Mouse (Mus musculus): Measurements from ENCODE around the gene Foxs1. TPM values are rescaled to one million over a fixed set of nuclear protein-coding genes. Genes with fewer than 3 reads are reported as not detected.

Foxs1 gene
- 0.21 and 0.36 TPM in 2 replicates for polyA plus RNA-seq (2016; fragmentation: Nextera tagmentation; extraction: Ambion mirVana)

DNA sequence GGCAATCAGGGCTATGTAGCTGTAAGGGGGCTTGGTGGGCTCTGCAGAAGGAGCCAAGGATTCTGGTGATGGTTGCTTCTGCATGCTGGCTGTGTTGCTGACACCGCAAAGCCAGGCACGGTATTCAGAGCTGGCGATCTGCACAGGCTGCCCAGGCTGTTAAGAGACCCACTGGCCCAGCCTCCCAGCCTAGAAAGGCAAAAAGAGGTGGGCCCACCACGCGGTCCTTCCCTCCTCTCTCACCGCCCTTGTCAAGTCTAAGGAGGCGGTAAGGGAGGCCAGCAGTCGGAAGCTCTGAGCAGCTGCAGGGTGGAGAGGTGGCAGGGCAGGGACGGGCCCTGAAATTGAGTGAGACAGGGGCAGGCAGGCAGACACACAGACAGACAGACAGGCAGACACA is at the start of gene Foxs1:
Gene Foxs1 (minus strand): TSS at position 161 of the 400 bp plus-strand sequence.
- 29% methylated on average over 9 of the region's 9 CpGs for WGBS
- no peak for DNase-seq (ENCODE audit: low spot score)
- H3K36me3 ChIP-seq = no peaks in the 10 kb centered on the region
- H3K9me3 ChIP-seq = no peaks in the 10 kb centered on the region
- no peak within 1 kb of the TSS for H3K4me3 ChIP-seq
- peak within 1 kb of the TSS; percentile 44 for H3K27ac ChIP-seq
- peaks cover 41% of the 10 kb centered on the region for H3K4me1 ChIP-seq
- H3K27me3 ChIP-seq (ENCODE audit: insufficient read depth, poor library complexity, severe bottlenecking) = peaks cover 56% of the 10 kb centered on the region

- Histone ChIP-seq H3K27me3 (ENCODE audit: insufficient read depth, poor library complexity, severe bottlenecking) (0 out of 2 replicates have a peak, but pooled peaks cover 10% of the 10 kb centered on the region), H3K4me3 (no peak overlapping the region), H3K4me1 (no peaks in the 10 kb centered on the region), H3K9me3 (no peaks in the 10 kb centered on the region), H3K36me3 (no peaks in the 10 kb centered on the region), H3K27ac (no peak overlapping the region)
- 51% methylated on average over 3 of the region's 3 CpGs for WGBS
- DNase-seq (ENCODE audit: low spot score) = no peak
Observed at GRCm38 (mm10) chr2:152976991-152977390, 44.0 kb upstream of the Foxs1 start.

DNA sequence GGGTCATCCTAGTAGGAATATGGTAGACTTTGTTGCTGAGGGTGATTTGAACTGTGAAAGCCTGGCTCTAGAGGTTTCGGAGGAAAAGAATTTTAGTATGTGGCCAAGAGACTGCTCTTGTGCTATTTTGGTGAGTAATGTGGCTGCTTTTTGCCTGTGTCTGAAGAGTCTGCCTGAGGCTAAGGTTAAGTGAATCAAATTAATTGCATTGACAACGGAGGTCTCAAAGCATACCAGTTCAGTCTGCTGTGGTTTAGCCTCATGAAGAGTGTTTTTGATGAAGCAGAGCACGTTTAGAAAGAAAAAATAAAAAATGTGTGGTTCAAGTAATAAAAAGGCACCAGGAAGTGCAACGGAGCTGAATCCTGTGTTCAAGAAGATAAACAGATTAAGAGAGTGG is 32.5 kb upstream of the Foxs1 start:
- H3K4me1 ChIP-seq = 0 out of 2 replicates have a peak, but pooled peaks cover 2% of the 10 kb centered on the region
- H3K27ac ChIP-seq = no peak overlapping the region
- no peaks in the 10 kb centered on the region for H3K36me3 ChIP-seq
- H3K4me3 ChIP-seq = no peak overlapping the region
- no peaks in the 10 kb centered on the region for H3K9me3 ChIP-seq
- 73% methylated on average over 4 of the region's 4 CpGs for WGBS
- no peak for DNase-seq (ENCODE audit: low spot score)
- no peaks in the 10 kb centered on the region; the same call in 1 of the 2 replicates for H3K27me3 ChIP-seq (ENCODE audit: insufficient read depth, poor library complexity, severe bottlenecking)

DNA sequence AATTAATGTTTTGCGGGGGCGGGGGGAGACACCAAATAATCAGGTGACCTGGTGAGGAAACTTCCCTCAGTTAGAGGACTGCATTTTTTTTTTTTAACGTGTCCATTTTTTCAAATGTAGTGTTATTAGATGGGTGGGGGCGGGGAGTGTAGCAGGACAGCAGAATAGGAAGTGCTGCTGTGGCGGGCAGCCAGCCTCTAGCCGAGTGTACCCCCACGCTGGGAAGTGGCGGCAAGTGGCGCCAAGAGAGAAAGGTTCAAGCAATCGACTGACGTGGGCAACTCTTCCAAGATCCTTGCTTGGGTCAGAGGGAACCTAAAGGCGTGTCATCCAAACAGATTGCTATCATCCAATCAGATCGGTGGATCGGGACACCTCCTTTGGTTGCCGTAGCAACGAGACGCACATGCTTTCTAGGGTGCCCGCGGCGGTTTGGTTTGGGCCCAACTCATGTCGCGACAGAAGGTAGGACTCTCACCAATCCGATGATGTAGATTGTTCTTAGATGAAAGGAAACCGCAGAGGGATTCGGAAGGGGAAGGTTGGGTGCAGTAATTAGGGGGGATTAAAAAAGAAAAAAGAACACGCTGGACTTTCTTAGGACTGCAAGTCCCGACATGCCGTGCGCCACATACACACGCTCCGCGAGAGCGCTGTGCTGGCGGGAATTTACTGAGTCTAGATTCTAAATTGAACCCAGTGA is 29.2 kb upstream of the Foxs1 start, which contains the start of gene Ttll9:
Gene Ttll9 (plus strand): TSS at position 395 of the 703 bp plus-strand sequence.
- DNase-seq (ENCODE audit: low spot score) = peak; percentile 82
- no peaks in the 10 kb centered on the region for H3K9me3 ChIP-seq
- WGBS = 2% methylated on average over 34 of the region's 34 CpGs
- H3K4me3 ChIP-seq = peak within 1 kb of the TSS; percentile 60
- H3K27ac ChIP-seq = 0 out of 2 replicates have a peak within 1 kb of the TSS, but pooled peaks have one; percentile 37
- H3K27me3 ChIP-seq (ENCODE audit: insufficient read depth, poor library complexity, severe bottlenecking) = peaks cover 9% of the 10 kb centered on the region; the same call in 1 of the 2 replicates
- no peaks in the 10 kb centered on the region for H3K36me3 ChIP-seq
- H3K4me1 ChIP-seq = 0 out of 2 replicates have a peak, but pooled peaks cover 2% of the 10 kb centered on the region

GRCm38 (mm10) chr2:152958116-152958515 is 25.1 kb upstream of the Foxs1 start:
- no peaks in the 10 kb centered on the region for H3K9me3 ChIP-seq
- DNase-seq (ENCODE audit: low spot score) = no peak
- no peak overlapping the region for H3K27ac ChIP-seq
- H3K27me3 ChIP-seq (ENCODE audit: insufficient read depth, poor library complexity, severe bottlenecking) = peaks cover 38% of the 10 kb centered on the region
- H3K4me3 ChIP-seq = no peak overlapping the region
- H3K4me1 ChIP-seq = 0 out of 2 replicates have a peak, but pooled peaks cover 2% of the 10 kb centered on the region
- 67% methylated on average over 3 of the region's 3 CpGs for WGBS
- no peaks in the 10 kb centered on the region for H3K36me3 ChIP-seq

GRCm38 (mm10) chr2:152951850-152952720 is 19.1 kb upstream of the Foxs1 start:
- WGBS = 22% methylated on average over 13 of the region's 13 CpGs
- H3K27me3 ChIP-seq (ENCODE audit: insufficient read depth, poor library complexity, severe bottlenecking) = peaks cover 87% of the 10 kb centered on the region
- DNase-seq (ENCODE audit: low spot score) = no peak
- no peaks in the 10 kb centered on the region for H3K9me3 ChIP-seq
- H3K4me1 ChIP-seq = peaks cover 20% of the 10 kb centered on the region
- H3K36me3 ChIP-seq = no peaks in the 10 kb centered on the region
- H3K27ac ChIP-seq = 0 out of 2 replicates have a peak overlapping the region, but pooled peaks have one; percentile 67
- H3K4me3 ChIP-seq = peak overlapping the region; percentile 78

DNA sequence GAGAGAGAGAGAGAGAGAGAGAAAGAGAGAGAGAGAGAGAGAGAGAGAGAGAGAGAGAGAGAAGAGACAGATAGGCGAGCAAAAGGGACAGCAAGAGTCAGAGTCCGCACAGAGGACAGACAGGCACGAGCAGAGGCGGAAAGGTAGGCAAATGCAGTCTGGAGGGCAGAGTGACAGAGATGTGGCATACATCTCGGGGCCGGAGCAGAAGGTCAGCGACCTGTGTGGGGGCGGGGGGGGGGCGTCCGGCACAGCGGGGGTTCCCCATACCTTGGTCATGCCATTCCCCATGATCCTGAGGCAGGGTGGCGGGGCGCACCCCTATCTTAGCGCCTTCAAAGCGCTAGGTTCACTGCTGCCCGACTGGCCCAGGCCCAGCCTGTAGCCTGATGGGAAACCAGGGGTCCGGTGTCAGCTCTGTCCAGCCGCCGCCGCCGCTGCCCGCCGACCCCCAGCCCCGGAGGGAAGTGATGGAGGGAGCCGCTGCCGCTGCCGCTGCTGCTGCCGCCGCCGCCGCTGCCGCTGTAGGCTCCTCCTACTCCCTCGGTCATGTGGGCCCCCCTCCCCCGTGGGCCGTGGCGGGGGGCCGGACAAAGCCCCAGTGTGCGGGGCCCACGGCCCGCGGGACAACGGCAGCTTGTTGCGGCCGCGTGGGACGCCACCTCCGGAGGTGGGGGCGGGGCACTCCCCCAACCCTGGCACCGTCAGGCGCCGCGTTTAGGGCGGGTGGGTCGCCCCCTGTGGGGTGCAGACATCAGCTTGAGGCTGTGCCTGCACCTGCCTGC is 18.2 kb upstream of the Foxs1 start, which contains the start of gene Dusp15:
Gene Dusp15 (minus strand): TSS at position 634 of the 785 bp plus-strand sequence.
- 1% methylated on average over 54 of the region's 54 CpGs for WGBS
- Histone ChIP-seq H3K27ac (peak within 1 kb of the TSS; percentile 67), H3K4me1 (peaks cover 20% of the 10 kb centered on the region), H3K9me3 (no peaks in the 10 kb centered on the region), H3K36me3 (no peaks in the 10 kb centered on the region), H3K27me3 (ENCODE audit: insufficient read depth, poor library complexity, severe bottlenecking) (peaks cover 89% of the 10 kb centered on the region), H3K4me3 (peak within 1 kb of the TSS; percentile 78)
- no peak for DNase-seq (ENCODE audit: low spot score)

- Histone ChIP-seq H3K4me1 (peaks cover 20% of the 10 kb centered on the region), H3K36me3 (no peaks in the 10 kb centered on the region), H3K27ac (no peak overlapping the region), H3K9me3 (no peaks in the 10 kb centered on the region), H3K4me3 (peak overlapping the region; percentile 78), H3K27me3 (ENCODE audit: insufficient read depth, poor library complexity, severe bottlenecking) (peaks cover 89% of the 10 kb centered on the region)
- WGBS = 42% methylated on average over 11 of the region's 11 CpGs
- DNase-seq (ENCODE audit: low spot score) = no peak
Observed at GRCm38 (mm10) chr2:152950358-152951064, 17.5 kb upstream of the Foxs1 start.

DNA sequence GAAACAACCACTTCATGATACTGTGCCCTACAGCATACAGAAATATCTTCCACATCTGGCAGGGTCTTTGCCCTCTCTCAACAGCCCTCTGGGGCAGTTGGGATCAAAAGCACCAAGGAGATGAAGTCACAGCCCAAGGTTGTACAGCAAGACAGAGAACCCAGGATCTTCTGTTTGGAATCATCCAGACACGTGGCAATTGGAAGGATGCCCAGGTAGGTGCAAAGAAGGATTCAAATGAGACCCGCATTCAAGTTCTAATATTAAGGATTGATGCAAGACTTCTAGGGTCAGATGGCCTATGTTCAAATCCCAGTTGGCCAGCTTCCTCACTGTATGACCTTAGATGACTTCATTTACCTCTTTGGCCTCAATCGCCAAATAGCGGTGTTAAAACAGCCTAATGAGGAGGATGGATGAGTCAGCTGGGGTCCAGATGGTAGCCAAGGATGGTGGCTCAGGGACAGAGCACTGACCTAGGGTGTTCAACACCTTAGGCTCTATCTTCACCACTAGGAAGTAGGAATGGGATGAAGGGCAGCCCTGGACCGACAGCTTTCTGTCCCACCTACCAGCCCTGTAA is 15.5 kb upstream of the Foxs1 start:
- DNase-seq (ENCODE audit: low spot score) = no peak
- 83% methylated on average over 5 of the region's 5 CpGs for WGBS

DNA sequence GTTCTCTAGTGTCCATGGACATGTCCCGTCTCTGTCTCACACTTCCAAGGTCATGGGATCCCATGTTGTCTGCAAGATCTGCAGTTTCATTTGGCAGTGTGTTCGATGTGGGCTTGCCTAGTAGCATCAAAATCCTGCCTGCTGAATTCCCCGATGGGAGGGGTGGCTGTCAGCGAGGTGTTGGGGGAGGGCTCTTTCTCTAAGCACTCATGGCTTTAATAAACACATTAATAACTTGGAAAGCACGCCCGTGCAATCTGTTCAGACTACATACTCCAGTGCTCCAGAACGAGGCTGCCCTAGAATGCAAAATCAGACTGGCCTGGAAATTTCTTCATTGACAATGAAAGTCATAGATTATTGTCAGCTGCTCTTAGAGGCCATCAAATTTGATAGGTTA is 14.1 kb upstream of the Foxs1 start:
- DNase-seq (ENCODE audit: low spot score) = no peak
- Histone ChIP-seq H3K9me3 (no peaks in the 10 kb centered on the region), H3K4me3 (no peak overlapping the region), H3K27me3 (ENCODE audit: insufficient read depth, poor library complexity, severe bottlenecking) (peaks cover 100% of the 10 kb centered on the region), H3K4me1 (peaks cover 32% of the 10 kb centered on the region), H3K27ac (no peak overlapping the region), H3K36me3 (no peaks in the 10 kb centered on the region)
- 67% methylated on average over 7 of the region's 7 CpGs for WGBS

More for the DNA sequence above, 15.5 kb upstream of the Foxs1 start:
- H3K4me3 ChIP-seq = no peak overlapping the region
- H3K27ac ChIP-seq = no peak overlapping the region
- peaks cover 97% of the 10 kb centered on the region for H3K27me3 ChIP-seq (ENCODE audit: insufficient read depth, poor library complexity, severe bottlenecking)
- H3K4me1 ChIP-seq = peaks cover 22% of the 10 kb centered on the region
- no peaks in the 10 kb centered on the region for H3K36me3 ChIP-seq
- H3K9me3 ChIP-seq = no peaks in the 10 kb centered on the region

- Histone ChIP-seq H3K4me1 (peaks cover 14% of the 10 kb centered on the region), H3K27ac (no peak overlapping the region), H3K9me3 (no peaks in the 10 kb centered on the region), H3K4me3 (no peak overlapping the region), H3K27me3 (ENCODE audit: insufficient read depth, poor library complexity, severe bottlenecking) (peaks cover 99% of the 10 kb centered on the region), H3K36me3 (no peaks in the 10 kb centered on the region)
- DNase-seq (ENCODE audit: low spot score) = no peak
- 53% methylated on average over 9 of the region's 9 CpGs for WGBS
Observed at GRCm38 (mm10) chr2:152944013-152944412, 11.0 kb upstream of the Foxs1 start.
